Mouse (Mus musculus): ENCODE measurements around the gene Smox.

Smox gene

DNA sequence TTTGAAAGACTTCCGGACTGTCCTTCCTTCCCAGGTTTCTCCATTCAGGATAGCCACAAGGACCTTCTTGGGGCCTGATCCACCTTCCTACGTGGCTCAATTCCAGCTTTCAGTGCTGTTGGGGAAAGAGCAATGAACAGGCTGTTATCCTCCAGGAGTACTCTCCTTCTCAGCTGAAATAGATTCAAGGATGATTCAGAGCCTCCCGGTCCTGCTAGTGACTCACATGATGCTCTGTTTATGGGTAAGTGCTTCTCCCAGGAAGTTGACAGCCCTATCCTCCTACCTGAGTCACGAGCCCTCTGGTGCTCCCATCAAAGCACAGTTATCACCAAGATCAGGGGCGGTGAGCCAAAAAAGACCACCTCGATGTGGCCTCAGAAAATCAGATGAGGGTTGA is 7.1 kb upstream of the Smox start:
- DNase-seq (ENCODE audit: low spot score) = no peak

- DNase-seq (ENCODE audit: low spot score) = no peak
Measured at GRCm38 (mm10) chr2:131485126-131485525, 6.2 kb upstream of the Smox start.

DNA sequence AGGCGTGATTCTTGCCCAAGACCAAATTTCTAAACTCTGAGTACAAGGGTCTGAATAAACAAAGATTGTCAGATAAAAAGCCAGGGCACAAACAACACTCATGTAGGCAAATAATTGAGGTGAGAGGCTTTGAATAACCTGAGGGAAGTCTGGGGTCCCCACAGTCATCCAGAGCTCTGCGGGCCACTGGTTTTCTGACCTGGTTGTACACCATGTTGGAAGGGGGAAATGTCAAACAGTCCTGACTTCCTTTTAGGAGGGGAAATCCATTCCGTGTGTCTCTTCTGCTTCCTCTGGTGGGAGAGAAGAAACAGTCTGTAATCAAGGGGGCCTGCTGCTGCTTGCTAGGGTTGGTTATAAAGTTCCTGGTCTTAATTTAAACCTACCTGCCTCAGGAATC is 5.2 kb upstream of the Smox start:
- DNase-seq (ENCODE audit: low spot score) = no peak

DNA sequence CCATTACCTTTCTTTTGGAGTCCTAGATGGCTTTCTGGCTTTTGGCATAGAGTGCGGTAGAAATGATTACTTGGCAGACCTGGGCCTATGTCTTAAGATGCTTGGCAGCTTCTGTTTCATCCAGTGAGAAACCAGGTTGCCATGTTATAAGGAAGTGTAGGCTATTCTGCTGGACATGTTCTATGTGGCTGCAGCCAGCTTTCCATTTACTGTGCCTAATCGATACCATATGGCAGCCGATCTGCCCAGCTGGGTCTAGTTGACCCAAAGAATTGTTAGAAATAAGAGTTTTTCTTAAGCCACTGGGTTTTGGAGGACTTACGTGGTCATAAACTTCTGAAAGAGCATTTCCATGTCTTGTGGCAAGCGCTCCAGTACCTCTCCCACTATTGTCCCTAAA is 4.0 kb upstream of the Smox start:
- DNase-seq (ENCODE audit: low spot score) = no peak

DNA sequence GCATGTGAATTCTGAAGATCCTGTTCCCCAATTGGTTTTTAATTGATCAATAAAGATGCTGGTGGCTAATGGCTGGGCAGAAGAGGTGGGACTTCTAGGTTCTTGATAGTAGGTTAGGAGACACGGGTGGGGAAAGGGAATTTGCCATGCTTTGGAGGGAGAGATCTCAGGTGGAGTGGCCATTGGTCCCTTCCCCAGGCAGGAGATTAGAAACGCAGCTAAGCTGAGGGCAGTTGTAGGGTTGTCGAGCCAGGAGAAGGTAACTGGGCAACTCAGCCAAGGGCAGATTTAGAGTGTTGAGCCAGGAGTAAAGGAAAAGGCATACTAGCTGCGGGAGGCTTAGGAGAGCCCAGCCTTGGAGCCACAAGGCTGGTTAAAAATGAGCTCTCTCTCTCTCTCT is 3.0 kb upstream of the Smox start:
- DNase-seq (ENCODE audit: low spot score) = no peak

- no peak for DNase-seq (ENCODE audit: low spot score)
Measured at GRCm38 (mm10) chr2:131488870-131489269, 2.4 kb upstream of the Smox start.

GRCm38 (mm10) chr2:131489591-131489990 is 1.7 kb upstream of the Smox start:
- no peak for DNase-seq (ENCODE audit: low spot score)

DNA sequence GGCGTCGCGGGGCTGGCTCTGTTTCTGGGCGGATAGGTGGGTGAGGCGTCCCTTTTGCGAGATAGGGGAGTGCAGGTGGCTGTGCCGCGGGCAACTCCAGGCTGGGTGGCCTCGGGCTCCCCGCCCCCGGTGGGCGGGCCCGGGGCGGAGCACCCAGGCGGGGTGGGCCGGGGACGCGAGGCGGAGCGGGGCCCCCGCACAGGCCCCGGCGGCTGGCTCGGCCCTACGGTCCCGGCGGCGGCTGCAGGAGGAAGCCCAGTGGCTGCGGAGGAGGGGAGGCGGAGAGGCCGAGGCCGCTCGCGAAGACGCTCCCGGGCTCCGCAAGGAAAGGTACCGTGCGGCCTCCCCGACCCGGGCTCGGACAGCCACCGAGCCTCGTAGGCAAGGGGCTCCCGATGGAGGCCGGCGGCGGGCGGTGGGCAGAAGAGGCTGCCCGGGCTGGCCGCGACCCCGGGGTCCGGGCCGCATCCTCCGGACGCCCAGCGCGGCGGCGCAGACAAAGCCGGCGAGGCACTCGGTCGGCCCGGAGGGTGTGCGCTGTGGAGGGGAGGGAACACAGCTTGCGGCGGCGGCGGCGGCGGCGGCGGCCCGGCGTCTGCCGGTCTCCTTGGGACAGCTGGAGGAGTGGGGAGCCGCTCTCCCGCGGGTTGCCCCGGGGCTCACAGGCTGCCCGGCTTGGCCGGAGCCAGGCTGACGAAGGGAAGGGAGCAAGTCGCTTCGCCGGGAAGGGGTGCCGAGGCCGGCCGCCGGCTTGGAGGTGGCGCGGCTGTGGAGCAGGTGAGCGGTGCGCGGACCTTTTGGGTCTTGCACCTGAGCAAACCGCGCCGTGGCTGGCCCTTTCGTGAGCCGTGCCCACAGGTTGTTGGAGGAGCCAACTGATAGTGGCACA is 655 bp downstream of the Smox start:
- DNase-seq (ENCODE audit: low spot score) = peak; percentile 68

GRCm38 (mm10) chr2:131492596-131493139 is 1.4 kb downstream of the Smox start:
- peak; percentile 27 for DNase-seq (ENCODE audit: low spot score)

GRCm38 (mm10) chr2:131493446-131493845 is 2.1 kb downstream of the Smox start:
- DNase-seq (ENCODE audit: low spot score) = no peak

- no peak for DNase-seq (ENCODE audit: low spot score)
Measured at GRCm38 (mm10) chr2:131495256-131495655, 4.0 kb downstream of the Smox start.

DNA sequence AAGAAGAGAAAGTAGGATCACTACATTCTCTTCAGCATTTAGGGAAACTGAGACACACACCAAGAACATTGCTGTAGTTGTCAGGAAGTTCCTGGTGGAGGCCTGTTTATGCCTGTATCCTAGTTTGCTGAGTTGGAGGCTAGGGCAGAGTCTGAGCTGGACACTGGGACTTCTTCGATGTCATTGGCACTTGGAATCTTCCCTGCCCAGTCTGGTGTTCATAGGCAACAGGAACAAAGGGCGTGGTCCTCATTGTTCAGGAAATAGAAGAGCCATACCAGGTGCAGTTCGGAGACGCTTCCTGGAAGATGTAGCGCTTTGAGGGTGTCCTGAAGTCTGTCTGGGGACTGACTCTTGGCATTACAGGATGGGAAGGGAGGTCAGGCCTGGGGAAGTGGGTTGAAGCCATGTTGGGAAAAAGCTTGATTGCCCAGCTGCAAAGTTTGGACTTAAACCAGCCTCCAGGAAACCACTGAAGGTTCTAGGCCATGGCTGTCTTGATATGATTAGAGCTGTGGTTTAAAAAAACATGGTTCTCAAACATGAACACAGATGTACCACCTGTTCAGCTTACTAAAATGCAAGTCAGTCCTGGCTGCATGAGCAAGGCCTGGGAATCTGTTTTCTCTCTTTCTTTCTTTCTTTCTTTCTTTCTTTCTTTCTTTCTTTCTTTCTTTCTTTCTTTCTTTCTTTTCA is 5.0 kb downstream of the Smox start:
- no peak for DNase-seq (ENCODE audit: low spot score)

- no peak for DNase-seq (ENCODE audit: low spot score)
Measured at GRCm38 (mm10) chr2:131497224-131497856, 6.0 kb downstream of the Smox start.

DNA sequence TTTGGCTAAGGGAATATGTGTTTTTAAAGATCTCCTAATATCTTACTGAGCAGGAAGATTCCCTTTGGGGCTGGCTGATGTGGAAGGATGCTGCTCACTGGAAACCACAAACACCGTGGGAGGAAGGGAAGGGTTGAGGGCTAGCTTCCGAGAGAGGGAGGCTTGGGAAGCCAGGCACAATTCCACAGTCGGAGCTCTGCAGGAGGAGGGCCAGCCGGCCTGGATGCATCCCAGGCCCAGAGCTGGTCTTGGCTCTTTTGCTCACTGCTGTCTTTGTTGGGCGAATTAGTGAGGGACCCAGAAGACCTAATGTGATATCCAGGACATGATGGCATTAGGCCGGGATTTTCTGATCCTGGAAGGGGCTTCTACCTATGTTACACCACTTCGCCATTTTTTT is 6.9 kb downstream of the Smox start:
- no peak for DNase-seq (ENCODE audit: low spot score)

DNA sequence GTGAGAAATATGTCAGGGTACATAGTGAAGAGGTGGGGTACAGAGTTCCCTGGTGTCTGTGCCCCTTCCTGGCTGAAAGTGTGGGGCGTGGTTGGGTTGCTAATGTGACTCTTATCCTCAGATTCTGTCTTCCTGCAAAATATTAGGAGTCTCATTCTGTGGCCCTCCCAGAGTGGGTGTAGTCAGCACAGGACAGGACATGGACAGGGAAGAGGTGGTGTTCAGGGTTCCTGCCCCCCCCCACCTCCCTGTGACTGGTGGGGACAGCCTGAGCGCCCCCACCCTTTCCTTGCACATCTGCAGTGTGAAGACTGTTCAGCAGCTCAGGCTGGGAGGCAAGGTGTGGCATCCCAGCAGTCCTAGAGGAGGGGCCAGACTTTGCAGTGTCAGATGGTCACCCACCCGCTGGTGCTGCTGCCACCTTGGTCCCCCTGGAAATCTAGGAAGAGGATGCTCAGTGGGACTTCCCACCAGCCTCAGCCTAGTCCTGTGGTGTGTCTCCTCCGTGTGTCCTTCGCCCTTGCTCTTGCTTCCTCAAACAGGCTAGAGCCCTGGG is 8.1 kb downstream of the Smox start:
- no peak for DNase-seq (ENCODE audit: low spot score)

DNA sequence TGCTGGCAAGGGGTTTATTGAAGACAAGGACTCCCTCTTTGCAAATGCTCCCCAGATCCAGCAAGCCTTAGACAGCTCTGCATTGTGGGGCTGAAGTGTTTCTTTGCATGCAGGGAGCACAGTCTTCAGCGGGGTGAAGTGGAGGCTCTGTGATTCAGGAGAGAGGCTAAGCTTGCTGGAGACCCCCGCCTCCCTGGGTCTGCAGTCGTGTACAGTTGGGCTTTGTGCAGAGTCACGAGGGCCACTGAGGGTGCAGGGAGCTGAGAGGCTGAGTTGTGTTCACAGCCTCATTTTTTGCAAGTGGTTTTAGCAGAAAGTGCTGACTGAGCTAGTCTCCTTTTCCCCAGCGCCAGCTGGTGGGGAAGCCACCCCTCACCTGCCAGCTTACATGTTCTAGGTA is 10.6 kb downstream of the Smox start:
- DNase-seq (ENCODE audit: low spot score) = no peak

- no peak for DNase-seq (ENCODE audit: low spot score)
Measured at GRCm38 (mm10) chr2:131502561-131502960, 11.3 kb downstream of the Smox start.

GRCm38 (mm10) chr2:131505431-131505830 is 14.1 kb downstream of the Smox start:
- DNase-seq (ENCODE audit: low spot score) = no peak

DNA sequence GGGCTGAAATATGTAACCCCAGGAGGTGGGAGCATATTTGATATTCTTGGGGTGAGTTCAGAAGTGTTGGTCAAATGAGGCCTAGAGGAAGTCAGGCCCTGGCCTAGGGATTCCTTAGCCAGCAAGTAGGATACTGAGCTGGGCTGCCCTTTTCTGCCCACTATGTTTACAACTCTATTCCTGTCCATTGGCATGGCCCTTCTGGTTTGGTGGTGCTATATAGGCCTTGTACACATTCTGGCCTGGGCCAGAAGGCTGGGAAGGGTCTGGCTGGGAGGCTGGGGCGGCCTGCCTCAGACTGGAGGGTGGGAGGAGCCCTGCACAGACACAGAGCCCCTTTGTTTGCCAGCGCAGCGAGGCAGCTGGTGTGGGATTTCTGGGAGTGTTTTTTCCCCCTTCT is 15.1 kb downstream of the Smox start:
- DNase-seq (ENCODE audit: low spot score) = peak; percentile 70

GRCm38 (mm10) chr2:131508501-131508900 is 17.2 kb downstream of the Smox start:
- DNase-seq (ENCODE audit: low spot score) = no peak

DNA sequence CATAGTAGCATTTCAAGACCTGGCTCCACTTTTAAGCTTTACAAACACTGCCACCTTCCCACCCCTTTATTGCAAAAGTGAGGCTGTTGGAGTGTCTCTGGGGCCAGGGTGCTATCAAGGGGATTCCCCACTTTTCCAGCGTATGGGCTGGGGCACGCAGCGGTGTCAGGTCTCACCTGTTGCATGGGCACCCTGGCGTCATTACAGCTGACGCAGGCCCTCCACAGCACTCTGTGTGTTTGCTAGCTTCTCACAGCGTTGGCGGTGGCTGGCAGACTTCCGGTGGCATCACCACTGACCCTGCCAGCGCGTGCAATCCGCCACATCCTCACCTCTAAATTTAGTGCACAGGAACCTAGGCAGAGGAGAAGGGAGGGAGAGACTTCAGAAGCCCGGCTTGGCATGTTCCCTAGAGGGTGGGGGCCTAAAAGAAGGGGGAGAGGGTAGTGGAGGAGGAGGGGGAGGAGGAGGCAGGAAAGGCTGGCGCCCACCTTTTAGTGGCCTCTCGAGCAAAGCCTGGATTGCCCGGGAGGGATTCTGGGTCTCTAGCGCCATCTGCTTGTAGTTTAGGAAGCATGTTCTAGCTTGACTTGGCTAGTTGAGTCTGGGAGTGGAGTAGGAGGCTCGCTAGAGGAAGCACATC is 18.5 kb downstream of the Smox start:
- peak; percentile 90 for DNase-seq (ENCODE audit: low spot score)

- no peak for DNase-seq (ENCODE audit: low spot score)
Measured at GRCm38 (mm10) chr2:131510531-131510930, 19.2 kb downstream of the Smox start.

All from retina, embryonic 14.5 days (tissue).